Mouse (Mus musculus): ENCODE measurements around the gene Evc. TPM values are rescaled to one million over a fixed set of nuclear protein-coding genes. Genes with fewer than 3 reads are reported as not detected.
A peak's percentile ranks its signal among the peaks of the same experiment; 100 is the strongest.

The Evc gene
- polyA plus RNA-seq, 1 experiment, result 22.2 TPM

- no peak overlapping the region for H3ac ChIP-seq (ENCODE audit: control insufficient read depth, insufficient read length, low read depth)
- no peaks in the 10 kb centered on the region for H3K27me3 ChIP-seq (ENCODE audit: control insufficient read depth, insufficient read depth, insufficient read length)
- H3K36me3 ChIP-seq (ENCODE audit: control insufficient read depth, insufficient read depth), result peaks cover 7% of the 10 kb centered on the region
- no peaks in the 10 kb centered on the region for H3K79me3 ChIP-seq (ENCODE audit: low read depth)
- H3K4me3 ChIP-seq (ENCODE audit: insufficient read depth, poor library complexity, severe bottlenecking), result no peak overlapping the region
- TF ChIP-seq MAX (IDR thresholded peaks at IDR 0.05) (no peak), FOSL1 (IDR thresholded peaks at IDR 0.05; ENCODE audit: insufficient read depth, low read length, poor library complexity, severe bottlenecking) (no peak), CTCF (IDR thresholded peaks at IDR 0.05; ENCODE audit: control insufficient read depth, insufficient read depth, insufficient read length) (no peak), MYOD1 (IDR thresholded peaks at IDR 0.05; ENCODE audit: control insufficient read depth, insufficient read length, low read depth) (no peak), CEBPB (IDR thresholded peaks at IDR 0.05; ENCODE audit: low read depth) (no peak), USF1 (IDR thresholded peaks at IDR 0.05; ENCODE audit: low read depth) (no peak)
- no peaks in the 10 kb centered on the region for H3K79me2 ChIP-seq (ENCODE audit: control insufficient read depth, insufficient read depth)
Measured at GRCm38 (mm10) chr5:37365751-37366150, 29.1 kb upstream of the Evc start.

GRCm38 (mm10) chr5:37363284-37363683 lies 26.6 kb upstream of the Evc start:
- Histone ChIP-seq H3K27me3 (ENCODE audit: control insufficient read depth, insufficient read depth, insufficient read length) (no peaks in the 10 kb centered on the region), H3ac (ENCODE audit: control insufficient read depth, insufficient read length, low read depth) (no peak overlapping the region), H3K79me2 (ENCODE audit: control insufficient read depth, insufficient read depth) (no peaks in the 10 kb centered on the region), H3K4me3 (ENCODE audit: insufficient read depth, poor library complexity, severe bottlenecking) (no peak overlapping the region), H3K79me3 (ENCODE audit: low read depth) (no peaks in the 10 kb centered on the region), H3K36me3 (ENCODE audit: control insufficient read depth, insufficient read depth) (peaks cover 8% of the 10 kb centered on the region)
- TF ChIP-seq FOSL1 (IDR thresholded peaks at IDR 0.05; ENCODE audit: insufficient read depth, low read length, poor library complexity, severe bottlenecking) (no peak), CEBPB (IDR thresholded peaks at IDR 0.05; ENCODE audit: low read depth) (no peak), MAX (IDR thresholded peaks at IDR 0.05) (no peak), MYOG (IDR thresholded peaks at IDR 0.05; ENCODE audit: control insufficient read depth, extremely low read depth, insufficient read length) (no peak), USF1 (IDR thresholded peaks at IDR 0.05; ENCODE audit: low read depth) (no peak), MYOD1 (IDR thresholded peaks at IDR 0.05; ENCODE audit: control insufficient read depth, insufficient read length, low read depth) (no peak), CTCF (IDR thresholded peaks at IDR 0.05; ENCODE audit: control insufficient read depth, insufficient read depth, insufficient read length) (no peak)

GRCm38 (mm10) chr5:37362618-37363017 lies 25.9 kb upstream of the Evc start:
- H3K79me2 ChIP-seq (ENCODE audit: control insufficient read depth, insufficient read depth), result no peaks in the 10 kb centered on the region
- H3K36me3 ChIP-seq (ENCODE audit: control insufficient read depth, insufficient read depth), result peaks cover 8% of the 10 kb centered on the region
- no peak for TF ChIP-seq USF1 (IDR thresholded peaks at IDR 0.05; ENCODE audit: low read depth)
- no peak for TF ChIP-seq CTCF (IDR thresholded peaks at IDR 0.05; ENCODE audit: control insufficient read depth, insufficient read depth, insufficient read length)
- no peak for TF ChIP-seq FOSL1 (IDR thresholded peaks at IDR 0.05; ENCODE audit: insufficient read depth, low read length, poor library complexity, severe bottlenecking)
- TF ChIP-seq MYOD1 (IDR thresholded peaks at IDR 0.05; ENCODE audit: control insufficient read depth, insufficient read length, low read depth), result no peak
- no peak for TF ChIP-seq MYOG (IDR thresholded peaks at IDR 0.05; ENCODE audit: control insufficient read depth, extremely low read depth, insufficient read length)
- no peak for TF ChIP-seq CEBPB (IDR thresholded peaks at IDR 0.05; ENCODE audit: low read depth)
- no peak for TF ChIP-seq MAX (IDR thresholded peaks at IDR 0.05)
- no peak overlapping the region for H3ac ChIP-seq (ENCODE audit: control insufficient read depth, insufficient read length, low read depth)
- no peaks in the 10 kb centered on the region for H3K79me3 ChIP-seq (ENCODE audit: low read depth)
- H3K27me3 ChIP-seq (ENCODE audit: control insufficient read depth, insufficient read depth, insufficient read length), result no peaks in the 10 kb centered on the region
- no peak overlapping the region for H3K4me3 ChIP-seq (ENCODE audit: insufficient read depth, poor library complexity, severe bottlenecking)

- Histone ChIP-seq H3ac (ENCODE audit: control insufficient read depth, insufficient read length, low read depth) (no peak overlapping the region), H3K79me2 (ENCODE audit: control insufficient read depth, insufficient read depth) (no peaks in the 10 kb centered on the region), H3K79me3 (ENCODE audit: low read depth) (no peaks in the 10 kb centered on the region), H3K36me3 (ENCODE audit: control insufficient read depth, insufficient read depth) (peaks cover 6% of the 10 kb centered on the region), H3K27me3 (ENCODE audit: control insufficient read depth, insufficient read depth, insufficient read length) (no peaks in the 10 kb centered on the region), H3K4me3 (ENCODE audit: insufficient read depth, poor library complexity, severe bottlenecking) (no peak overlapping the region)
- TF ChIP-seq CTCF (IDR thresholded peaks at IDR 0.05; ENCODE audit: control insufficient read depth, insufficient read depth, insufficient read length), result no peak
- no peak for TF ChIP-seq MYOG (IDR thresholded peaks at IDR 0.05; ENCODE audit: control insufficient read depth, extremely low read depth, insufficient read length)
- no peak for TF ChIP-seq MAX (IDR thresholded peaks at IDR 0.05)
- no peak for TF ChIP-seq CEBPB (IDR thresholded peaks at IDR 0.05; ENCODE audit: low read depth)
- TF ChIP-seq USF1 (IDR thresholded peaks at IDR 0.05; ENCODE audit: low read depth), result no peak
- no peak for TF ChIP-seq FOSL1 (IDR thresholded peaks at IDR 0.05; ENCODE audit: insufficient read depth, low read length, poor library complexity, severe bottlenecking)
- TF ChIP-seq MYOD1 (IDR thresholded peaks at IDR 0.05; ENCODE audit: control insufficient read depth, insufficient read length, low read depth), result no peak
Measured at GRCm38 (mm10) chr5:37356027-37356426, 19.3 kb upstream of the Evc start.

GRCm38 (mm10) chr5:37354385-37354784 lies 17.7 kb upstream of the Evc start:
- TF ChIP-seq MYOG (IDR thresholded peaks at IDR 0.05; ENCODE audit: control insufficient read depth, extremely low read depth, insufficient read length), result no peak
- TF ChIP-seq CTCF (IDR thresholded peaks at IDR 0.05; ENCODE audit: control insufficient read depth, insufficient read depth, insufficient read length), result peak; percentile 17
- Histone ChIP-seq H3K79me2 (ENCODE audit: control insufficient read depth, insufficient read depth) (no peaks in the 10 kb centered on the region), H3ac (ENCODE audit: control insufficient read depth, insufficient read length, low read depth) (no peak overlapping the region), H3K36me3 (ENCODE audit: control insufficient read depth, insufficient read depth) (peaks cover 12% of the 10 kb centered on the region), H3K27me3 (ENCODE audit: control insufficient read depth, insufficient read depth, insufficient read length) (no peaks in the 10 kb centered on the region), H3K4me3 (ENCODE audit: insufficient read depth, poor library complexity, severe bottlenecking) (no peak overlapping the region), H3K79me3 (ENCODE audit: low read depth) (no peaks in the 10 kb centered on the region)

GRCm38 (mm10) chr5:37351791-37352190 lies 15.1 kb upstream of the Evc start:
- no peaks in the 10 kb centered on the region for H3K79me3 ChIP-seq (ENCODE audit: low read depth)
- H3K79me2 ChIP-seq (ENCODE audit: control insufficient read depth, insufficient read depth), result no peaks in the 10 kb centered on the region
- TF ChIP-seq CEBPB (IDR thresholded peaks at IDR 0.05; ENCODE audit: low read depth) (no peak), MYOD1 (IDR thresholded peaks at IDR 0.05; ENCODE audit: control insufficient read depth, insufficient read length, low read depth) (no peak), MYOG (IDR thresholded peaks at IDR 0.05; ENCODE audit: control insufficient read depth, extremely low read depth, insufficient read length) (no peak), USF1 (IDR thresholded peaks at IDR 0.05; ENCODE audit: low read depth) (no peak), FOSL1 (IDR thresholded peaks at IDR 0.05; ENCODE audit: insufficient read depth, low read length, poor library complexity, severe bottlenecking) (no peak), CTCF (IDR thresholded peaks at IDR 0.05; ENCODE audit: control insufficient read depth, insufficient read depth, insufficient read length) (no peak), MAX (IDR thresholded peaks at IDR 0.05) (no peak)
- H3K27me3 ChIP-seq (ENCODE audit: control insufficient read depth, insufficient read depth, insufficient read length), result no peaks in the 10 kb centered on the region
- H3K36me3 ChIP-seq (ENCODE audit: control insufficient read depth, insufficient read depth), result peaks cover 24% of the 10 kb centered on the region
- no peak overlapping the region for H3K4me3 ChIP-seq (ENCODE audit: insufficient read depth, poor library complexity, severe bottlenecking)
- H3ac ChIP-seq (ENCODE audit: control insufficient read depth, insufficient read length, low read depth), result no peak overlapping the region
